Mouse (Mus musculus): Measurements from ENCODE around the gene Olfr172. TPM values are rescaled to one million over a fixed set of nuclear protein-coding genes. Genes with fewer than 3 reads are reported as not detected.

Gene Olfr172
- polyA plus RNA-seq, 1 experiment from 2014 or later, result not detected

GRCm38 (mm10) chr16:58727477-58728131 lies 35.4 kb downstream of the Olfr172 start, which contains the start of gene Cldnd1:
Gene Cldnd1 (plus strand): TSS chr16:58727910.
- H3K9me3 ChIP-seq (ENCODE audit: control insufficient read depth, low read length), result no peaks in the 10 kb centered on the region
- WGBS, result 2% methylated on average over 35 of the region's 35 CpGs
- ATAC-seq (replicated peaks; ENCODE audit: low FRiP score) (peak; percentile 100), DNase-seq (ENCODE audit: low spot score) (peak; percentile 98)
- peak within 1 kb of the TSS; percentile 73 for H3K9ac ChIP-seq (ENCODE audit: low read length)
- H3K27ac ChIP-seq (ENCODE audit: low read depth, low read length), result peak within 1 kb of the TSS; percentile 60; the same call in 1 of the 2 replicates
- H3K4me1 ChIP-seq (replicated peaks; ENCODE audit: control insufficient read depth, insufficient read depth, low read length), result no peaks in the 10 kb centered on the region
- peak within 1 kb of the TSS; percentile 56 for H3K4me2 ChIP-seq (ENCODE audit: low read depth, low read length, severe bottlenecking)
- H3K36me3 ChIP-seq (ENCODE audit: control insufficient read depth, insufficient read depth, low read length), result peaks cover 3% of the 10 kb centered on the region; the same call in 1 of the 2 replicates
- no peaks in the 10 kb centered on the region for H3K27me3 ChIP-seq (ENCODE audit: control insufficient read depth, insufficient read depth, low read length)
- peak within 1 kb of the TSS; percentile 65 for H3K4me3 ChIP-seq (ENCODE audit: low read depth, low read length)

- Histone ChIP-seq H3K27me3 (ENCODE audit: control insufficient read depth, insufficient read depth, low read length) (no peaks in the 10 kb centered on the region), H3K9me3 (ENCODE audit: control insufficient read depth, low read length) (no peaks in the 10 kb centered on the region), H3K27ac (ENCODE audit: low read depth, low read length) (no peak overlapping the region), H3K4me2 (ENCODE audit: low read depth, low read length, severe bottlenecking) (peak overlapping the region; percentile 43; the same call in 1 of the 2 replicates), H3K4me3 (ENCODE audit: low read depth, low read length) (peak overlapping the region; percentile 65; the same call in 1 of the 2 replicates), H3K36me3 (ENCODE audit: control insufficient read depth, insufficient read depth, low read length) (peaks cover 2% of the 10 kb centered on the region; the same call in 1 of the 2 replicates), H3K9ac (ENCODE audit: low read length) (no peak overlapping the region), H3K4me1 (replicated peaks; ENCODE audit: control insufficient read depth, insufficient read depth, low read length) (no peaks in the 10 kb centered on the region)
- WGBS, result 81% methylated on average over 11 of the region's 11 CpGs
- ATAC-seq (replicated peaks; ENCODE audit: low FRiP score) (no peak), DNase-seq (ENCODE audit: low spot score) (no peak)
Measured at GRCm38 (mm10) chr16:58726680-58727476, 36.1 kb downstream of the Olfr172 start.

GRCm38 (mm10) chr16:58722292-58722691 lies 40.7 kb downstream of the Olfr172 start:
- no peak overlapping the region for H3K27ac ChIP-seq (ENCODE audit: low read depth, low read length)
- no peak overlapping the region for H3K4me2 ChIP-seq (ENCODE audit: low read depth, low read length, severe bottlenecking)
- H3K9ac ChIP-seq (ENCODE audit: low read length), result no peak overlapping the region
- 96% methylated on average over 2 of the region's 2 CpGs for WGBS
- no peaks in the 10 kb centered on the region for H3K9me3 ChIP-seq (ENCODE audit: control insufficient read depth, low read length)
- no peaks in the 10 kb centered on the region for H3K36me3 ChIP-seq (ENCODE audit: control insufficient read depth, insufficient read depth, low read length)
- no peak for ATAC-seq (replicated peaks; ENCODE audit: low FRiP score)
- no peak for DNase-seq (ENCODE audit: low spot score)
- H3K4me1 ChIP-seq (replicated peaks; ENCODE audit: control insufficient read depth, insufficient read depth, low read length), result no peaks in the 10 kb centered on the region
- H3K27me3 ChIP-seq (ENCODE audit: control insufficient read depth, insufficient read depth, low read length), result no peaks in the 10 kb centered on the region
- no peak overlapping the region for H3K4me3 ChIP-seq (ENCODE audit: low read depth, low read length)

GRCm38 (mm10) chr16:58718666-58719120 lies 44.3 kb downstream of the Olfr172 start, which contains the start of gene Gpr15:
Gene Gpr15 (minus strand): TSS chr16:58719070.
- Histone ChIP-seq H3K27ac (ENCODE audit: low read depth, low read length) (no peak within 1 kb of the TSS), H3K36me3 (ENCODE audit: control insufficient read depth, insufficient read depth, low read length) (no peaks in the 10 kb centered on the region), H3K9me3 (ENCODE audit: control insufficient read depth, low read length) (no peaks in the 10 kb centered on the region), H3K4me1 (replicated peaks; ENCODE audit: control insufficient read depth, insufficient read depth, low read length) (no peaks in the 10 kb centered on the region), H3K9ac (ENCODE audit: low read length) (no peak within 1 kb of the TSS), H3K4me2 (ENCODE audit: low read depth, low read length, severe bottlenecking) (no peak within 1 kb of the TSS), H3K4me3 (ENCODE audit: low read depth, low read length) (no peak within 1 kb of the TSS), H3K27me3 (ENCODE audit: control insufficient read depth, insufficient read depth, low read length) (no peaks in the 10 kb centered on the region)
- WGBS, result 93% methylated on average over 7 of the region's 7 CpGs
- ATAC-seq (replicated peaks; ENCODE audit: low FRiP score), result no peak
- no peak for DNase-seq (ENCODE audit: low spot score)

- H3K27me3 ChIP-seq (ENCODE audit: control insufficient read depth, insufficient read depth, low read length), result no peaks in the 10 kb centered on the region
- no peak overlapping the region for H3K9ac ChIP-seq (ENCODE audit: low read length)
- no peak overlapping the region for H3K4me2 ChIP-seq (ENCODE audit: low read depth, low read length, severe bottlenecking)
- DNase-seq (ENCODE audit: low spot score) (no peak), ATAC-seq (replicated peaks; ENCODE audit: low FRiP score) (no peak)
- no peaks in the 10 kb centered on the region for H3K36me3 ChIP-seq (ENCODE audit: control insufficient read depth, insufficient read depth, low read length)
- H3K27ac ChIP-seq (ENCODE audit: low read depth, low read length), result no peak overlapping the region
- 79% methylated on average over 4 of the region's 4 CpGs for WGBS
- H3K4me1 ChIP-seq (replicated peaks; ENCODE audit: control insufficient read depth, insufficient read depth, low read length), result no peaks in the 10 kb centered on the region
- H3K4me3 ChIP-seq (ENCODE audit: low read depth, low read length), result no peak overlapping the region
- no peaks in the 10 kb centered on the region for H3K9me3 ChIP-seq (ENCODE audit: control insufficient read depth, low read length)
Measured at GRCm38 (mm10) chr16:58715018-58715417, 48.0 kb downstream of the Olfr172 start.

GRCm38 (mm10) chr16:58713128-58713527 lies 49.8 kb downstream of the Olfr172 start:
- no peak for DNase-seq (ENCODE audit: low spot score)

GRCm38 (mm10) chr16:58712221-58712620 lies 50.8 kb downstream of the Olfr172 start:
- H3K4me3 ChIP-seq (ENCODE audit: low read depth, low read length), result no peak overlapping the region
- no peak overlapping the region for H3K9ac ChIP-seq (ENCODE audit: low read length)
- H3K4me1 ChIP-seq (replicated peaks; ENCODE audit: control insufficient read depth, insufficient read depth, low read length), result no peaks in the 10 kb centered on the region
- no peak overlapping the region for H3K27ac ChIP-seq (ENCODE audit: low read depth, low read length)
- 80% methylated on average over 8 of the region's 8 CpGs for WGBS
- ATAC-seq (replicated peaks; ENCODE audit: low FRiP score) (no peak), DNase-seq (ENCODE audit: low spot score) (no peak)
- no peak overlapping the region for H3K4me2 ChIP-seq (ENCODE audit: low read depth, low read length, severe bottlenecking)
- H3K36me3 ChIP-seq (ENCODE audit: control insufficient read depth, insufficient read depth, low read length), result no peaks in the 10 kb centered on the region
- no peaks in the 10 kb centered on the region for H3K9me3 ChIP-seq (ENCODE audit: control insufficient read depth, low read length)
- no peaks in the 10 kb centered on the region for H3K27me3 ChIP-seq (ENCODE audit: control insufficient read depth, insufficient read depth, low read length)

More at GRCm38 (mm10) chr16:58713128-58713527, 49.8 kb downstream of the Olfr172 start:
- no peak for ATAC-seq (replicated peaks; ENCODE audit: low FRiP score)
- H3K9ac ChIP-seq (ENCODE audit: low read length), result no peak overlapping the region
- H3K27me3 ChIP-seq (ENCODE audit: control insufficient read depth, insufficient read depth, low read length), result no peaks in the 10 kb centered on the region
- WGBS, result 90% methylated on average over 1 of the region's 1 CpGs
- H3K4me1 ChIP-seq (replicated peaks; ENCODE audit: control insufficient read depth, insufficient read depth, low read length), result no peaks in the 10 kb centered on the region
- H3K27ac ChIP-seq (ENCODE audit: low read depth, low read length), result no peak overlapping the region
- no peaks in the 10 kb centered on the region for H3K9me3 ChIP-seq (ENCODE audit: control insufficient read depth, low read length)
- no peak overlapping the region for H3K4me3 ChIP-seq (ENCODE audit: low read depth, low read length)
- H3K4me2 ChIP-seq (ENCODE audit: low read depth, low read length, severe bottlenecking), result no peak overlapping the region
- no peaks in the 10 kb centered on the region for H3K36me3 ChIP-seq (ENCODE audit: control insufficient read depth, insufficient read depth, low read length)

Data from forebrain, embryonic 11.5 days (tissue).